Mouse (Mus musculus) frontal cortex, postnatal 36 days (tissue): Measurements from ENCODE around the gene Adsl.

Experiments used
- DNase-seq, 2 experiments: peaks; one replicate each; pipeline ENCODE4 v3.0.0; 2022; ENCODE audit warnings: low spot score in 2 of 2

Adsl gene

DNA sequence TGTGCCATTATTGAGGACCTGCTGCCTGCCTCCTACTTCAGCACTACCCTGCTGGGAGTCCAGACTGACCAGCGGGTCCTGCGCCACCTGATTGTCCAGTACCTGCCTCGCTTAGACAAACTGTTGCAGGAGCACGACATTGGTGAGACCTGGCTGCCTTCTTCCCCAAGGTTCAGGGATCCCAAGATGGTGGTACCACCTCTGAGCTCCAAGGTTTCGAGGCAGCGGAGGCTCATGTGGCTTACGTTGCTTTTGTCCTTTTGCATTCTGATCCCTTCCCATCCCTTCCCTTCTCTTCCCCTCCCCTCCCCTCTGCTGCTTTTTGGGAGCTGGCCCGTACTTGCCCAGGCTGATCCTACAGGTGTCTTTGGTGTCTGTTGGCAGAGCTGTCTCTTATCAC lies 59.6 kb downstream of the Adsl start:
- DNase-seq = no peak

DNA sequence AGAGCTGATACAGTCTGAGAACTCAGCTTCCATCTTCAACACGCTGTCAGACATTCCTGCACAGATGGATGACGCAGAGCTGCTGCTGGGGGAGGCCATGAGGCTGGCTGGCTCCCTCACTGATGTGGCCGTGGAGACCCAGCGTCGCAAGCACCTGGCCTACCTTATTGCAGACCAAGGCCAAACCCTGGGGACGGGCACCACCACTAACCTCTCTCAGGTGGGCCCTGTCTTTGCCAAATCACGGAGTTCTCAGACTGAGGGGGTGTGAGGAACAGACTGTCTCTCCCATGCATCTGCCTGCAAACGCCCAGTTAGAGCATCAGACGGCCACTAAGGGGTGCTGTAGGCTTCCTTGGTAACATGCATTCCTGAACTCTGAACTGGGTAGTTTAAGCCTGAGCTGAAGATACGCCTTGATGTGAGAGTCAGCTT lies 60.4 kb downstream of the Adsl start:
- DNase-seq = peak in 1 of 2 experiments; percentile 61

DNA sequence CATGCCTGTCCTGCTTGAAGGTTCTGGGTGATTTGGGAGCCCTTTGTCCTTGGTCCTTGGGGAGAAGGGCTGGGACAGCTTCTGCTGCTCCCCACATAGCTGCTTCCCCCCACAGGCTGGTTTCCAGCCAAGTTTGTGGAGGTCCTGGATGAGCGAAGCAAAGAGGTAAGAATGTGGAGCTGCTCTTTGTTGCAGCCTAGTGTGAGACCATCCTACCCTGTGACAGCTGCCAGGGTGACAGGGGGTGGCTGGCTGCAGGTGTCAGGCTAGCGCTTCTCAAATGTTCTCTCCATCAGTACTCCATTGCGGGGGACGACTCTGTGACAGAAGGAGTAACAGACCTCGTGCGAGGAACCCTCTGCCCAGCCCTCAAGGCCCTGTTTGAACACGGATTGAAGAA lies 61.8 kb downstream of the Adsl start:
- DNase-seq = no peak

DNA sequence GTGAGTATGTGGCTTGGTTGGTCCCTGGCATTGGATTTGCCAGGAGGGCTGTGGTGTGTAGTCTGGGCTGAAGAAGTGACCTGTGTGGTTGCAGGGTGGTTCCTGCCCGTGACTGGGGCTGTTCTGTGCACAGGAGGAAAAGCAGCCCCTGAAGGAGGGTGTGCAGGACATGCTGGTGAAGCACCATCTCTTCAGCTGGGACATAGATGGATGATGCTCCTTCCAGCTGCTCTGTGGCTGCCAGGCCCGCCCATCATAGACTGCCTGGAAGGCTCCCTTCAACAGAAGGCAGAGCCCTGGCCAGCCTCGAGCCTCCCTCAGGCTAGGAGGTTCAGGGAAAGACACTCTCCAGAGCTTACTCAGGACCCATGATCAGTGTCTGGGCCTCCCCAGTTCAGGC lies 63.2 kb downstream of the Adsl start:
- DNase-seq = no peak

DNA sequence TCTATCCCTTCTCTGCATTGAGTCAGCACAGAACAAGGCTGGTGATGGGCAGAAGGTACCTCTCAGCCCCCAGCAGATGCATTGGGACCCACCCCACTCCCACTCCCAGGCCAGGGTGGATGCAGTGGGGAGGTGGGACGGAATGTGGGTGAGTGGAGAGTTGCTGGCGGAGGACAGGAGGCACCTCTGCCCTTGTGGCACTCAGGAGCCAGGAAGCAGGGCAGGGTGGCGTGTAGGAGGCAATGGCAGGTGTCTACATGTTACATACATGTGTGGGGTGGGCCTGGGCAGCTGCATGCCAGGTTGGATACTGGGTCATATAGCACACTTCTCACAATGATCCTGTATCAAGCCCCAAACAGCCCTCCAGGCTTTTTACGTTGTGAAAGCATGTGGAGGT lies 64.1 kb downstream of the Adsl start:
- DNase-seq = no peak

DNA sequence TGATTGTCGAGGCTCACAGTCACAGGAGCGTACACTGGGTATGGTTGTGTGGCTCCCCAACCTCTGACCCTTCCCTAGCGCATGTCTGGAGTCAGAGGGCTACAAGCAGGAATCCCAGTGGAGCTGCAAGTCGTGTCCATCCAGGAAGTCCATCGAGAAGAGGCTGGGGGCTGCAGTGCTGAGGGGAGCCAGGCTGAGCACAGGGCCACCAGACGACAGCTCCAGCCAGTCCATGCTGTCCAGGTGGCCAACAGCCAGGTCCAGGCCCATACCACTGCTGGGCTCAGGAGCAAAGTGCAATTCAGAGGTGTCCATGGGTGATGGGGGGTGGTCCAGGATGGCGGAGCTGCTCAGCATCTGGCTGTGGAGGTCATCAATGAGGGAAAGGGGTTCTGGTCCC lies 64.9 kb downstream of the Adsl start:
- no peak for DNase-seq

DNA sequence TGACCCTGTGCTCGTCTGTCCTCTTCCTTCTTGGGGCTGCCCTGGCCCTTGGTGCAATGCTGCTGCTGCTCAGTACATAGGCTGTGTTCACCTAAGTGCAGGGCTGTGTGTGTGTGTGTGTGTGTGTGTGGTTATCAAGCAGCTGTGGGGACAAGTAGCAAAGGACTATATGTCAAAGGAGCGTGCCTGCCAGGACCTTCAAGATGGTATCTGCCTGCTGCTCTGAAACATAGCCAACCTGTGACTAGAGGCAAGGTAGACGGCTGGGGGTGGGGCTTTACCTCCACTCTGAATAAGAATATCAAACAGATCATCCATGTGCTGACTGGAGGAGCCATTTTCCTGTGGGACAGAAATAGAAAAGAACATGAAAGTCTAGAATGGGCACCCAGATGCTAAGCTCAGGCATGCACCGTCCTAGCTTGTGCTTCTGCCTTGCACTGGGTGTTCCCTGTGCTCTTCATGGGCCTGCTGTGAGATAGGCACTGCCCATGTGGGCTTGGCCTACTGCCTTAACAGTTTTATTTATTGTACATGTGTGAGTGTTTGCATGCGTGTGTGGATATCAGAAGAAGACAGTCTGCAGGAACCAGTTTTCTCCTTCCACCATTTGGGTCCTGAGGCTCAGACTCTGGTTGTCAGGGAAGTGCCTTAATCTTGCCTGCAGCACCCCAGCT lies 66.9 kb downstream of the Adsl start:
- no peak for DNase-seq

DNA sequence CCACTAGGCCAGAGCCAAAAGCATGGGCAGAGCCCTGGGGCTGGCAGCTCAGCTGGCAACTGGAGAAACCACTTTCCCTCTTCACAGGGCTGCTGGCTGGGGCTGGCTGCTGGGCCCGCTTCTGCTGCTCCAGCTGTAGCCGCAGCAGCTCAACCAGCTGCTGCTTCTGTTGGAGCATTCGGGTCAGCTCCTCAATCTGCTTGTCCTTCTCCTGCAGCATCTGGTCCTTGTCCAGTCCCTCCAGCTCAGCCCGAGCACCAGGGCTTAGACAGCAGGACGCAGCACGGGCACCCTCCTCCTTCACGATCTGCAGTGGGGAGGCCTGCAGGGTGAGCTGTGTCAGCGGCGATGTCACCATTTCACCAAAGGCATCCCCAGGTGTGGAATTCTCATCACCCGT lies 68.2 kb downstream of the Adsl start:
- DNase-seq = no peak

DNA sequence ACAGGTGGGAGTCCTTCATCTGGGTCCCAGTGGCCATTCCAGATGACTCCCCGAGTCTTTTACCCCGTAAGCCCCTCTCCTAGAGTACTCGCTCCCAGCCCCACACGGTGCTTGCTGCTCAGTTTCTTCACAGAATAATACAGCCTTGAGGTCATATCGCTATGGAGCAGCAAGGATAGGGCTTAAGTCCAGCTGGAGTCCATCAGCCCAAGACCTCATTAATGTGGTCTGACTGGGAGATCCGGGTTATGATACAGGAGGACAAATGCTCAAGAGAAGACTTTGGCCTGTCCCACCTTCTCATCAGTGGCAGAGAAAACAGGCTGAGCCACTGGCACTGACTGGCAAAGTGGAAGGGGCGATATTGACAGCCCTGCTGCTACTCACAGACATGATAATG lies 69.0 kb downstream of the Adsl start:
- no peak for DNase-seq
